Mouse (Mus musculus) hindbrain, embryonic 15.5 days (tissue): ENCODE results near the gene Oxt. TPM values are rescaled to one million over a fixed set of nuclear protein-coding genes. Genes with fewer than 3 reads are reported as not detected.

Experiments
- ATAC-seq: fragments of 200-750 bp; cut with Nextera tagmentation; 2 replicates; pipeline ENCODE4 v1.8.0; 2017; ENCODE audit warnings: low read depth, moderate number of reproducible peaks, moderate TSS enrichment; ENCODE audit not compliant: low FRiP score
- H3K27ac ChIP-seq: fragments of 300-500 bp; sonication (generic); replicated peaks from 2 replicates; pipeline ENCODE4 v1.5.1; 2015; ENCODE audit warnings: mild to moderate bottlenecking, inconsistent platforms
- H3K27me3 ChIP-seq: fragments of 300-500 bp; sonication (generic); 2 replicates; pipeline ENCODE4 v1.6.1; 2015; ENCODE audit warnings: control low read depth, inconsistent platforms
- H3K36me3 ChIP-seq: fragments of 300-500 bp; sonication (generic); 2 replicates; pipeline ENCODE4 v1.6.1; 2015; ENCODE audit warnings: control low read depth, inconsistent platforms
- H3K4me1 ChIP-seq: fragments of 300-500 bp; sonication (generic); replicated peaks from 2 replicates; pipeline ENCODE4 v1.6.1; 2015; ENCODE audit warnings: control low read depth, inconsistent platforms
- H3K4me2 ChIP-seq: fragments of 300-500 bp; sonication (generic); 2 replicates; pipeline ENCODE4 v1.6.1; 2015; ENCODE audit warnings: moderate library complexity, mild to moderate bottlenecking, inconsistent platforms
- H3K4me3 ChIP-seq: fragments of 300-500 bp; sonication (generic); 2 replicates; pipeline ENCODE4 v1.5.1; 2015; ENCODE audit warnings: mild to moderate bottlenecking, inconsistent platforms
- H3K9ac ChIP-seq: fragments of 300-500 bp; sonication (generic); 2 replicates; pipeline ENCODE4 v1.6.1; 2015; ENCODE audit warnings: inconsistent platforms
- H3K9me3 ChIP-seq: fragments of 300-500 bp; sonication (generic); 2 replicates; pipeline ENCODE4 v1.6.1; 2016; ENCODE audit warnings: control low read depth, inconsistent platforms
- WGBS: fragments of 180-500 bp; shearing (Covaris S2); methylation state at CpG from one replicate; pipeline ENCODE4 v1.1.7; 2015; 5-methylcytosine and 5-hydroxymethylcytosine counted together
- polyA plus RNA-seq: library from polyadenylated mRNA; unstranded; fragments of >200 nt; fragmentation: Nextera tagmentation; extraction: Ambion mirVana; gene quantifications from 2 replicates; pipeline ENCODE4 v1.2.1, GENCODE M21; 2015

Oxt gene
- polyA plus RNA-seq, 1 experiment from 2014 or later = not detected

DNA sequence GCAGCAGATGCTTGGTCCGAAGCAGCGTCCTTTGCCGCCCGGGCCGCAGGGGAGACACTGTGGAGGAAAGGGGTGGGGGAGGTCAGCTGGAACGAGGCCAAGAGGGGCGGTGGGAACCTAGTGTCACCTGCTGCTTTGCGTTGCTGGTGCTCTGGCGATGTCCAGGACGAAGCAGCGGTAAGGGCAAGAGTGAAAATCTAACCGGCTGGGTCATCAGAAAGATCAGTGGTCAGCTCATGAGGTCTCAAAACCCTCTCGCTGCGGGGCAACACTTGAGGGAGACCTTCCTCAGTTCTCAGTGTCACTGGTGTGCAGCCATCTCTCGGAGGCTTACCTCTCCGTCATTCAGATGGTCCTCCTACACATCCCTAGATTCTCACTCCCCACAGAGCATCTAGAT lies 5.2 kb downstream of the Oxt start:
- peaks cover 30% of the 10 kb centered on the region for H3K4me1 ChIP-seq
- H3K4me2 ChIP-seq = peak overlapping the region; percentile 53
- H3K27me3 ChIP-seq = peaks cover 61% of the 10 kb centered on the region
- peak overlapping the region; percentile 26 for H3K4me3 ChIP-seq
- H3K9ac ChIP-seq = peak overlapping the region; percentile 20; the same call in 1 of the 2 replicates
- ATAC-seq = no peak
- H3K36me3 ChIP-seq = no peaks in the 10 kb centered on the region
- no peak overlapping the region for H3K27ac ChIP-seq
- no peaks in the 10 kb centered on the region for H3K9me3 ChIP-seq
- WGBS = 3% methylated on average over 16 of the region's 16 CpGs

DNA sequence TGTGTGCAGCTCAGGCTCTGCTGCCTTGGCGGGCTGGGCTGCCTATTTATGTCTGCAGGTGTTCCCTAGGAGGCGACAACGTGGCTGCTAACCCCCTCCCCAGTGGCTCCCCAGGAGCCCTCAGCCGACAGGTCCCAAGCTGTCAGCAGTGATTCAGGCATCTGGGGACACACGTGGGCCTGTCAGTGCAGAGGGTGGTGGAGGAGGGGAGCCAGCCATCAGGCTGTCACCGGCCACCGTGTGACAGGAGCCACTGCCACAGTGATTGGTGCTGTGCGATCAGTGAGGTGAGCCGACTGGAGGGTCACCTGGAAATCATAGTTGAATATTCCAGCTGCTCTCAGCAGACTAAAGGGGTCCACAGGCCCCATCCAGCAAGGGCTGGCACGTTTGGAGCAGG lies 6.6 kb downstream of the Oxt start, which contains the start of gene Avp:
Gene Avp (minus strand): TSS at position 3 of the 400 bp plus-strand sequence.
- 36% methylated on average over 10 of the region's 10 CpGs for WGBS
- Histone ChIP-seq H3K9ac (no peak within 1 kb of the TSS), H3K27me3 (peaks cover 49% of the 10 kb centered on the region), H3K36me3 (no peaks in the 10 kb centered on the region), H3K9me3 (no peaks in the 10 kb centered on the region), H3K4me2 (no peak within 1 kb of the TSS), H3K27ac (no peak within 1 kb of the TSS), H3K4me1 (peaks cover 18% of the 10 kb centered on the region), H3K4me3 (no peak within 1 kb of the TSS)
- ATAC-seq = no peak

DNA sequence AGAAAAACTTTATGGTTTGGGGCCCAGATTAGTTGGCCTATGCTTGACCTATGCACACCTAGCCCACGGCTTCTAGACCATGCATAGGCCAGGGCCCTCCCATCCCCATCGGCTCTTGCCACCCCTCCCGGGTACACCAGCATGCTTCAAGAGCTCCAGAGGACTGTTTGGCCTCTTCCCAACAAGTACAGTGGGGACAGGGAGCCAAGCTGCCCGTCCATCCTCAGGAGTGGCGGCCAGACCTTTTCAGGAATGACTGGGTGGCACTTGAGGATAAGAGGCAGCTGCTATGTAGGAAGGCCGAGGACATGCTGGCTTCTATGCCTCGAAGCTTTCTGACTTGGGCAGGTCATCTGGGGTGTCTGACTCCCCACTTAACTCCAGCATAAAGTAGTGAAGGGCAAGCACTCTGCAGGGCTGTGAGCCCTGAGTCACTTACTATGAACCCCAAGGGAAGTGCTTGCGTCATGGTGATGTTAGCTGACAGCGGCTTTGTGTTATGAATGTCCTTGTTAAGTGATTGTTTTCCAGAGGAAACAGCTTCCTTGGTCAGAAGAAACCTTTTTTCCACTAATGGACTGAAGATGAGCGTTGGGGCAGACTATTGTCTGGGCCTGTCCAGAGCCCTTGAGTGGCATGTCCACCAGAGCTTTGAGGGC lies 8.1 kb downstream of the Oxt start:
- Histone ChIP-seq H3K27ac (no peak overlapping the region), H3K36me3 (no peaks in the 10 kb centered on the region), H3K4me3 (no peak overlapping the region), H3K27me3 (peaks cover 34% of the 10 kb centered on the region), H3K4me1 (peaks cover 15% of the 10 kb centered on the region), H3K9me3 (no peaks in the 10 kb centered on the region), H3K4me2 (no peak overlapping the region), H3K9ac (no peak overlapping the region)
- WGBS = 83% methylated on average over 10 of the region's 10 CpGs
- ATAC-seq = no peak

DNA sequence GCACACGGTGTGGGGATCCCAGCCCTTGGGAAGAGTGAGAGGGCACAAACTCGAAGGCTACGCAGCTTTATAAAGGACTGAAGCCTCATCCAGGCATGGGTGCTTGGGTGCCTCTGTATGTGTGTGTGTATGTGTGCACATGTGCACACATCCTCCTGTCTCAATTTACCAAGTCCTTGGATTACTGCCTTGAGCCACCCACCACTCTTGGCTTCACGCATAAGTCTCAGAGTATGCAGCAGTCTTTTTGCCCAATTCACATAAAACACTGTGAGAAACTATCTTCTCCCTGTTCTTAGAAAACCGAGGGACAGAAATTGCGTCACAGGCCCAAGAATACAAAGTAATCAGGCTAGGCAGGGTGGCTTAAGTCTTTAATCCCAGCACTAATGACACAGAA lies 10.0 kb downstream of the Oxt start:
- Histone ChIP-seq H3K4me3 (no peak overlapping the region), H3K36me3 (peaks cover 9% of the 10 kb centered on the region; the same call in 1 of the 2 replicates), H3K4me1 (peaks cover 5% of the 10 kb centered on the region), H3K9ac (no peak overlapping the region), H3K27me3 (peaks cover 15% of the 10 kb centered on the region), H3K27ac (no peak overlapping the region), H3K9me3 (no peaks in the 10 kb centered on the region), H3K4me2 (no peak overlapping the region)
- ATAC-seq = no peak
- 87% methylated on average over 6 of the region's 6 CpGs for WGBS

DNA sequence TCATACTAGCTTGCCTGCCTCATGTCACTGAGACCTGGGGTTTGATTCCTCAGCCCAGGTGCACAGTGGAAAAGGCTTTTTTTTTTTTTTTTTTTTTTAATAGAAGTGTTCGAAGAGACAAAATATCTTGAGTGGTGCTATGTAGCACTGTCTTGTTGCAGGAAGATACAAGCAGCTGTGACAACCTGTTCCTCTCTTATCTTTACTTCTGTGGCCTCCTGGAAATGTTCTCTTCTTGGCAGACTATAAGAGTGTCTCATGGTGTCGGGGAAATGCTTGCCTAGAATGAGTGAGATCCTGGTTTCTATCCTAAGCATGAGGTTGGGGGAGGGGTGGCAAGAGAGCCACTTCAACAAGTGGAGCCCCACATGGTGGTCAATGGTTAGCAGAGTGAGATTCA lies 12.4 kb downstream of the Oxt start:
- WGBS = 94% methylated on average over 2 of the region's 2 CpGs
- no peaks in the 10 kb centered on the region for H3K4me1 ChIP-seq
- H3K36me3 ChIP-seq = peaks cover 16% of the 10 kb centered on the region; the same call in 1 of the 2 replicates
- H3K4me2 ChIP-seq = no peak overlapping the region
- H3K27ac ChIP-seq = no peak overlapping the region
- H3K27me3 ChIP-seq = no peaks in the 10 kb centered on the region
- H3K9ac ChIP-seq = no peak overlapping the region
- no peaks in the 10 kb centered on the region for H3K9me3 ChIP-seq
- H3K4me3 ChIP-seq = no peak overlapping the region
- no peak for ATAC-seq

DNA sequence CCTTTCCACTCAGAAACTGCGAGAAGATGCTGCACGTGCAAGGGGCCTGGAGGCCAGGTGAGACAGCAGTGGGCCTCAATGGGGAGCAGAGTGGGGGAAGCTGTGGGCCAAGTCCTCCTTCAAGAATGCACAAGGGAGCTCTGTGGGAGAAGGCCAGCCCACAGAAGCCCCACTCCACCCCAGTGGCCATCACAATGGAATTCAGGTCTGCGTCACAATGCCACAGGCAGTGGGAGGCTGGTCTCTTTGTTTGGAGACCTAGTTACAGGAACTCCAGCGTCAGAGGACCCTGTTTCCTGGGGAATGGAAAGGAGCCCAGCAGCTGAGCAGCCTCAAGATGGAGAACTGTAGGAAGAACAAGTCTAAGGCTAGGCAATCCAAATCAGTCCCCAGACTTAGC lies 13.2 kb downstream of the Oxt start:
- no peaks in the 10 kb centered on the region for H3K27me3 ChIP-seq
- peaks cover 16% of the 10 kb centered on the region; the same call in 1 of the 2 replicates for H3K36me3 ChIP-seq
- H3K4me3 ChIP-seq = no peak overlapping the region
- H3K9me3 ChIP-seq = no peaks in the 10 kb centered on the region
- H3K9ac ChIP-seq = no peak overlapping the region
- H3K4me1 ChIP-seq = no peaks in the 10 kb centered on the region
- H3K27ac ChIP-seq = no peak overlapping the region
- no peak for ATAC-seq
- 46% methylated on average over 4 of the region's 4 CpGs for WGBS
- H3K4me2 ChIP-seq = no peak overlapping the region

DNA sequence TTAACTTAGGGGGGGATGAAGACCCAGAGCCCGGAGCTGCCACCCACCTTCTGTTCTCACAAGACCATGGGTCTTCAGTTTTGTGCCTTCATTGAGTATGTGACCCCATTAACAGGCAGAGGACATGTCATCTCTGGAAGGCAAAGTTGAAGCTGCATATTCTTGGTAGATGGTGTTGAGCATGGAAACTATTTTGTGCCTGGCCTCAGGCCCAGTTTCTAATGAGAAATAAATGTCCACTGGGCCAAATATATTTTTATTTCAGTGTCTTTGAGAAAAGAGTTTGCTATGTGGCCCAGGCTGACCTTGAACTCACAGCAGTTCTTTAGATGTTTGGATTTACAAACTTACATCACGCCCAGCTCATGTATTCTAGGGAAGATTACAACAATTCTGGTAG lies 13.8 kb downstream of the Oxt start:
- no peak for ATAC-seq
- Histone ChIP-seq H3K4me2 (no peak overlapping the region), H3K36me3 (peaks cover 21% of the 10 kb centered on the region; the same call in 1 of the 2 replicates), H3K27me3 (no peaks in the 10 kb centered on the region), H3K9ac (no peak overlapping the region), H3K27ac (no peak overlapping the region), H3K9me3 (no peaks in the 10 kb centered on the region), H3K4me3 (no peak overlapping the region), H3K4me1 (no peaks in the 10 kb centered on the region)
- WGBS = 97% methylated on average over 2 of the region's 2 CpGs

DNA sequence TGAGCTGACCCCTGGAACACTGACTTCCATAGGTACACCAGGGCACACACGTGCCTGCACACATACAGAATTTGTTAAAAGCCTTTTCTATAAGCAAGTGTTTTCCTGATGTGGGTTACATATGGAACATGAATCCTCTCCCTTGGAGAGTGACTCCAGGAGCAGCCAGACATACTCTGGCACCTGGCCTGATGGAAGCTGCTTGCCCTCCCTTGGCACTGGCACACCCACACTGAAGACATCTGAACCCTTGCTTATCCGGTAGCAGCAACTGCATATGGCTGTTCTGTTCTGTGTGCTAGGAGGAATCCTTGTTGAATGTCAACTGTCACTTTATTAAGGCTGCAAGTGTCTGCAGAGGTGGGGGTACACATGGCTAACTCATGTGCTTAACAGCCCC lies 15.0 kb downstream of the Oxt start:
- Histone ChIP-seq H3K4me3 (no peak overlapping the region), H3K4me2 (no peak overlapping the region), H3K27me3 (no peaks in the 10 kb centered on the region), H3K4me1 (no peaks in the 10 kb centered on the region), H3K27ac (no peak overlapping the region), H3K36me3 (peaks cover 30% of the 10 kb centered on the region; the same call in 1 of the 2 replicates), H3K9me3 (no peaks in the 10 kb centered on the region), H3K9ac (no peak overlapping the region)
- ATAC-seq = no peak
- 91% methylated on average over 2 of the region's 2 CpGs for WGBS

DNA sequence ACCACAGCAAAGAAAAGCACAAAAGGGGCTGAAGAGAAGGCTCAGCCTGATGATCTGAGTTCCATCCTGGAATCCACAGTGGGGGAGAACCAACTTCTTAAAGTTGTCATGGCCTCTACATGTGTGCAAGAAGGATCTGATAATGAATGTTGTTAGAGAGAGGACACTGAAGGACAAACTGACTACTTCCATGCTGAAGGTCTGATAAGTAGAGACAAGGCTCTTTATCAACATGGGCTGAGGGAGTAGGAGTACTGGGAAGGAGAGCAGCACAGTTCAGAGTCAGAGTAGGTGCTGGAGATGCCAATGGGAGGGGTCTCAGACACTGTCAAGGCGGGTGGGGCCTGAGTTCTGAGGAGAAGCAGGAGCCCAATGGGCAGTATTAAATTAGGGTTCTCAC lies 19.6 kb downstream of the Oxt start:
- WGBS = 88% methylated on average over 1 of the region's 1 CpGs
- H3K9ac ChIP-seq = no peak overlapping the region
- no peak overlapping the region for H3K4me2 ChIP-seq
- H3K27ac ChIP-seq = no peak overlapping the region
- no peak overlapping the region for H3K4me3 ChIP-seq
- no peak for ATAC-seq
- H3K4me1 ChIP-seq = no peaks in the 10 kb centered on the region
- no peaks in the 10 kb centered on the region for H3K9me3 ChIP-seq
- no peaks in the 10 kb centered on the region for H3K27me3 ChIP-seq
- H3K36me3 ChIP-seq = peaks cover 52% of the 10 kb centered on the region

DNA sequence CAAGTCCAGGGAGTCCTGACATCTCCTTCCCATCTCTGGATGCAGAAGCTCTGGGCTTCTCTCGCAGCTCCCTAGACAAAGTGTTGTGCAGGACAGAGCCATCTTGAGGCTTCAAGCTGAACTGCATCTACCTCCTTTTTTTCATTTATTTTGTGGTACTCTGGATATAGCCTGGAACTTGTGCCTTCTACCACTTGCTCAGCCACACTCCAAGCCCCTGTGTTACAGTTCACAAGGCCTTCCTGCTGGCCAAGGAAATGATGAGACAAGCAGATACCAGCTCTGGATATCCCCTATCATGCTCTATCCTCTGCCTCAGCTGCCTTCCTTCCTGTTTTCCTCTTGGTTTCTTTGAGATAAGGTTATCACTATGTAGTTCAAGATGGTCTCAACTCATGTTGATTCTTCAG lies 21.6 kb downstream of the Oxt start:
- ATAC-seq = peak; percentile 54; the same call in 1 of the 2 replicates
- H3K4me2 ChIP-seq = no peak overlapping the region
- no peaks in the 10 kb centered on the region for H3K4me1 ChIP-seq
- no peak overlapping the region for H3K27ac ChIP-seq
- WGBS = 11% methylated on average over 1 of the region's 1 CpGs
- H3K27me3 ChIP-seq = no peaks in the 10 kb centered on the region
- peaks cover 53% of the 10 kb centered on the region for H3K36me3 ChIP-seq
- no peak overlapping the region for H3K4me3 ChIP-seq
- no peak overlapping the region for H3K9ac ChIP-seq
- no peaks in the 10 kb centered on the region for H3K9me3 ChIP-seq

DNA sequence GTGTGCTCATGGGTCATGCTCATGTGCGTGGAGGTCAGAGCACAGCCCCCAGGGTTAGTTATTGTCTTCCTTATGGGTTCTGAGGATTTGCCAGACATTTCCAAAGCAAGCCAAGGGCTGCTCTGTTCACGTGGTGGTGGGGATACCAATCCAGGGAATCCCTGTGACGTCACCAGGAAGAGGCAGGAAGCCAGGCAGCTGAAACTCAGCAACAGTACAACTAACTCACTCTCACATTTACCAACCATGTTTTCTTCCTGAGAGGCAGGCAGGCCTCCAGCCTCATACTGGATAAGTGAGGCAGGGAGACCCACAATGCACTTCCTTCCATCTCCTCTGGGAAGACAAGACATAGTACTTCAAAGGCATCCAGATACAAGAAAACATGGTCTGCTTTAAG lies 22.4 kb downstream of the Oxt start:
- Histone ChIP-seq H3K9ac (no peak overlapping the region), H3K4me2 (no peak overlapping the region), H3K36me3 (peaks cover 61% of the 10 kb centered on the region), H3K4me1 (no peaks in the 10 kb centered on the region), H3K27me3 (no peaks in the 10 kb centered on the region), H3K27ac (no peak overlapping the region), H3K4me3 (no peak overlapping the region), H3K9me3 (no peaks in the 10 kb centered on the region)
- 73% methylated on average over 3 of the region's 3 CpGs for WGBS
- no peak for ATAC-seq

DNA sequence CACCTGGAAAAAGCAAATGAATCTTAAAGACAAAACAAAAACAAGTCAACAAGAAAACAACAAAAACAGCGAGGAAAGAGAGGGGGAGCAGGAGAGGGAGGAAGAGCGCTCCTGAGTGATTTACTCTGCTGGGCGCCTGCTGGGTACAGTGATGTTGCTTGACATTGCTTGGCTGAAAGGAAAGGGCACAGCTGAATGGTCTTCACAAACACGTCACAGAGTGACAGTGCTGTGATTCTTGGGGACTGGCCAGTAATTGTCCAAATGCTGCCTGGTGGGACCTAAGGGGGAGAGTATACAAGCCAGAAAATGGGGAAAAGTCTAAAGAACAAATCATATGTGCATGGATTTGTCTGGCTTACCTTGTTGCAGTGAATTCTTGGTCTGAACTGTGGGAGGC lies 26.2 kb downstream of the Oxt start:
- H3K36me3 ChIP-seq = peaks cover 53% of the 10 kb centered on the region
- H3K27ac ChIP-seq = no peak overlapping the region
- 82% methylated on average over 4 of the region's 4 CpGs for WGBS
- H3K4me2 ChIP-seq = no peak overlapping the region
- H3K9ac ChIP-seq = no peak overlapping the region
- no peak for ATAC-seq
- H3K4me1 ChIP-seq = no peaks in the 10 kb centered on the region
- no peaks in the 10 kb centered on the region for H3K27me3 ChIP-seq
- no peak overlapping the region for H3K4me3 ChIP-seq
- no peaks in the 10 kb centered on the region for H3K9me3 ChIP-seq

DNA sequence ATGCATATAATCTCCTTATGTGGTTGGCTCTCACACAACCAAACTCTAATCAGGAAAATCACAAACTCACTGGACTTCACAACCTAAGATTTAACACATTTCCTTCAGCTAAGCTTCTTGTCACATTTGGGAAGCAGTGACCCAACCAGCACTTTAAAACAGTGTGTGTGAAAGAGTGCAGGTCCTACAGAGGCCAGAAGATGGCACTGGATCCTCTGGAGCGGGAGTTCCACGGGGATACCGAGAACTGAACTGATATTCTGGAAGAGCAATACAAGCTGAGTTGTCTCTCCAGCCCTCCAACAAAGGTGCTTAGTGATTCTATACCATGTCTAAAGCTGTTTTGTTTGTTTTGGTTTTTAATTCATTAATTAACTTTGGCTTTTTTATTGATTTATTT lies 37.1 kb downstream of the Oxt start:
- no peak overlapping the region for H3K27ac ChIP-seq
- H3K9ac ChIP-seq = no peak overlapping the region
- H3K27me3 ChIP-seq = no peaks in the 10 kb centered on the region
- H3K4me2 ChIP-seq = no peak overlapping the region
- H3K36me3 ChIP-seq = peaks cover 30% of the 10 kb centered on the region
- H3K9me3 ChIP-seq = no peaks in the 10 kb centered on the region
- no peak overlapping the region for H3K4me3 ChIP-seq
- WGBS = 55% methylated on average over 3 of the region's 3 CpGs
- no peaks in the 10 kb centered on the region for H3K4me1 ChIP-seq
- no peak for ATAC-seq
